Mouse (Mus musculus): ENCODE data around the gene Cnmd. TPM values are rescaled to one million over a fixed set of nuclear protein-coding genes. Genes with fewer than 3 reads are reported as not detected.
A peak's percentile ranks its signal among the peaks of the same experiment; 100 is the strongest.

Cnmd gene
- polyA plus RNA-seq, 1 experiment from 2014 or later: 0.23 TPM

GRCm38 (mm10) chr14:79621143-79621542, 40.8 kb downstream of the Cnmd start:
- Histone ChIP-seq H3K4me1 (ENCODE audit: insufficient read depth) (no peaks in the 10 kb centered on the region), H3K4me3 (ENCODE audit: low read depth, low read length) (no peak overlapping the region), H3K4me2 (ENCODE audit: low read depth, low read length) (no peak overlapping the region), H3K27me3 (ENCODE audit: insufficient read depth, low read length) (no peaks in the 10 kb centered on the region), H3K36me3 (replicated peaks; ENCODE audit: insufficient read depth, low read length) (peaks cover 36% of the 10 kb centered on the region), H3K27ac (ENCODE audit: low read depth) (no peak overlapping the region), H3K9me3 (ENCODE audit: low read length) (no peaks in the 10 kb centered on the region), H3K9ac (replicated peaks) (no peak overlapping the region)
- DNase-seq (no peak), ATAC-seq (no peak)
- TF ChIP-seq CTCF (IDR thresholded peaks at IDR 0.05; ENCODE audit: low read depth) (no peak), EP300 (IDR thresholded peaks at IDR 0.05; ENCODE audit: low read depth) (peak; percentile 56; the same call in 1 of the 2 replicates)
- 66% methylated on average over 3 of the region's 3 CpGs for WGBS (ENCODE audit: insufficient replicate concordance)

GRCm38 (mm10) chr14:79619802-79620201, 42.2 kb downstream of the Cnmd start:
- H3K9me3 ChIP-seq (ENCODE audit: low read length): no peaks in the 10 kb centered on the region
- H3K27me3 ChIP-seq (ENCODE audit: insufficient read depth, low read length): no peaks in the 10 kb centered on the region
- DNase-seq: no peak
- H3K4me1 ChIP-seq (ENCODE audit: insufficient read depth): no peaks in the 10 kb centered on the region
- TF ChIP-seq EP300 (IDR thresholded peaks at IDR 0.05; ENCODE audit: low read depth): no peak
- no peak for TF ChIP-seq CTCF (IDR thresholded peaks at IDR 0.05; ENCODE audit: low read depth)
- no peak for ATAC-seq
- no peak overlapping the region for H3K9ac ChIP-seq (replicated peaks)
- no peak overlapping the region for H3K4me2 ChIP-seq (ENCODE audit: low read depth, low read length)
- H3K27ac ChIP-seq (ENCODE audit: low read depth): no peak overlapping the region
- peaks cover 28% of the 10 kb centered on the region for H3K36me3 ChIP-seq (replicated peaks; ENCODE audit: insufficient read depth, low read length)
- H3K4me3 ChIP-seq (ENCODE audit: low read depth, low read length): no peak overlapping the region
- WGBS (ENCODE audit: insufficient replicate concordance): 89% methylated on average over 7 of the region's 7 CpGs

GRCm38 (mm10) chr14:79617121-79617828, 44.7 kb downstream of the Cnmd start:
- 80% methylated on average over 8 of the region's 8 CpGs for WGBS (ENCODE audit: insufficient replicate concordance)
- Histone ChIP-seq H3K4me2 (ENCODE audit: low read depth, low read length) (no peak overlapping the region), H3K9ac (replicated peaks) (no peak overlapping the region), H3K4me1 (ENCODE audit: insufficient read depth) (no peaks in the 10 kb centered on the region), H3K27me3 (ENCODE audit: insufficient read depth, low read length) (no peaks in the 10 kb centered on the region), H3K36me3 (replicated peaks; ENCODE audit: insufficient read depth, low read length) (peaks cover 36% of the 10 kb centered on the region), H3K9me3 (ENCODE audit: low read length) (no peaks in the 10 kb centered on the region), H3K4me3 (ENCODE audit: low read depth, low read length) (no peak overlapping the region), H3K27ac (ENCODE audit: low read depth) (no peak overlapping the region)
- no peak for TF ChIP-seq EP300 (IDR thresholded peaks at IDR 0.05; ENCODE audit: low read depth)
- peak; percentile 58 for TF ChIP-seq CTCF (IDR thresholded peaks at IDR 0.05; ENCODE audit: low read depth)
- ATAC-seq: no peak
- no peak for DNase-seq

GRCm38 (mm10) chr14:79608286-79608685, 53.7 kb downstream of the Cnmd start:
- H3K27ac ChIP-seq (ENCODE audit: low read depth): no peak overlapping the region
- H3K9me3 ChIP-seq (ENCODE audit: low read length): no peaks in the 10 kb centered on the region
- 92% methylated on average over 6 of the region's 6 CpGs for WGBS (ENCODE audit: insufficient replicate concordance)
- H3K27me3 ChIP-seq (ENCODE audit: insufficient read depth, low read length): no peaks in the 10 kb centered on the region
- H3K4me2 ChIP-seq (ENCODE audit: low read depth, low read length): no peak overlapping the region
- H3K36me3 ChIP-seq (replicated peaks; ENCODE audit: insufficient read depth, low read length): peaks cover 42% of the 10 kb centered on the region
- TF ChIP-seq CTCF (IDR thresholded peaks at IDR 0.05; ENCODE audit: low read depth) (no peak), EP300 (IDR thresholded peaks at IDR 0.05; ENCODE audit: low read depth) (no peak)
- no peak overlapping the region for H3K4me3 ChIP-seq (ENCODE audit: low read depth, low read length)
- H3K4me1 ChIP-seq (ENCODE audit: insufficient read depth): no peaks in the 10 kb centered on the region
- ATAC-seq (no peak), DNase-seq (no peak)
- H3K9ac ChIP-seq (replicated peaks): no peak overlapping the region

- no peak overlapping the region for H3K27ac ChIP-seq (ENCODE audit: low read depth)
- H3K9ac ChIP-seq (replicated peaks): no peak overlapping the region
- ATAC-seq (no peak), DNase-seq (no peak)
- no peaks in the 10 kb centered on the region for H3K27me3 ChIP-seq (ENCODE audit: insufficient read depth, low read length)
- no peak for TF ChIP-seq EP300 (IDR thresholded peaks at IDR 0.05; ENCODE audit: low read depth)
- no peak for TF ChIP-seq CTCF (IDR thresholded peaks at IDR 0.05; ENCODE audit: low read depth)
- no peaks in the 10 kb centered on the region for H3K9me3 ChIP-seq (ENCODE audit: low read length)
- H3K36me3 ChIP-seq (replicated peaks; ENCODE audit: insufficient read depth, low read length): peaks cover 42% of the 10 kb centered on the region
- H3K4me2 ChIP-seq (ENCODE audit: low read depth, low read length): no peak overlapping the region
- no peaks in the 10 kb centered on the region for H3K4me1 ChIP-seq (ENCODE audit: insufficient read depth)
- H3K4me3 ChIP-seq (ENCODE audit: low read depth, low read length): no peak overlapping the region
- 88% methylated on average over 4 of the region's 4 CpGs for WGBS (ENCODE audit: insufficient replicate concordance)
These were observed 54.6 kb downstream of the Cnmd start for GRCm38 (mm10) chr14:79607352-79607751.

- ATAC-seq: no peak
- Histone ChIP-seq H3K4me2 (ENCODE audit: low read depth, low read length) (no peak overlapping the region), H3K27me3 (ENCODE audit: insufficient read depth, low read length) (no peaks in the 10 kb centered on the region), H3K4me1 (ENCODE audit: insufficient read depth) (no peaks in the 10 kb centered on the region), H3K27ac (ENCODE audit: low read depth) (no peak overlapping the region), H3K9me3 (ENCODE audit: low read length) (no peaks in the 10 kb centered on the region), H3K9ac (replicated peaks) (no peak overlapping the region), H3K4me3 (ENCODE audit: low read depth, low read length) (no peak overlapping the region), H3K36me3 (replicated peaks; ENCODE audit: insufficient read depth, low read length) (peaks cover 39% of the 10 kb centered on the region)
- no peak for TF ChIP-seq CTCF (IDR thresholded peaks at IDR 0.05; ENCODE audit: low read depth)
- no peak for TF ChIP-seq EP300 (IDR thresholded peaks at IDR 0.05; ENCODE audit: low read depth)
- 84% methylated on average over 3 of the region's 3 CpGs for WGBS (ENCODE audit: insufficient replicate concordance)
- DNase-seq: no peak
These were observed 55.1 kb downstream of the Cnmd start for GRCm38 (mm10) chr14:79606867-79607266.

Measured in liver, postnatal 0 days (tissue).